Mouse (Mus musculus): ENCODE results near the gene Sox5.

Gene Sox5

GRCm38 (mm10) chr6:144041188-144041587 lies 740.6 kb downstream of the Sox5 start:
- no peak for DNase-seq (ENCODE audit: low spot score)

- no peak for DNase-seq (ENCODE audit: low spot score)
Observed at GRCm38 (mm10) chr6:144040349-144040748, 741.4 kb downstream of the Sox5 start.

DNA sequence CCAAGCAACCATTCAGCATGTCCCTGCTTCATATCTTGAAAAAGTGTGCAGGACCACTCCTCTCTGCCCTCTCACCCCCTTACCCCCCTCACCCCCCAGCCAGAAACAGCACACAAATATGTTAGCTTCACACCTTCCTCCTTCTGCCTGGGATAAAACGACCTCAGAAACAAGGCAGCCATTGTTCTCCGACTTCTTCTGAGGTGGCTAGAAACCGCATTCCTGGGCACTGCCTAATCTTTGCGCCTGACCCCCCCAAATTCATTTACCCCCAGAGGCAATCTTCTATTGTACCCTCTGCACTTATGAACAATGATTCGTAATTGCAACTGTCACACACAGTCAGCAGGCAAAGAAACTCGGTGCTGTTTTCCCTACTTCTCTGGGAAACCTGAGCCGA lies 742.6 kb downstream of the Sox5 start:
- DNase-seq (ENCODE audit: low spot score), result no peak

DNA sequence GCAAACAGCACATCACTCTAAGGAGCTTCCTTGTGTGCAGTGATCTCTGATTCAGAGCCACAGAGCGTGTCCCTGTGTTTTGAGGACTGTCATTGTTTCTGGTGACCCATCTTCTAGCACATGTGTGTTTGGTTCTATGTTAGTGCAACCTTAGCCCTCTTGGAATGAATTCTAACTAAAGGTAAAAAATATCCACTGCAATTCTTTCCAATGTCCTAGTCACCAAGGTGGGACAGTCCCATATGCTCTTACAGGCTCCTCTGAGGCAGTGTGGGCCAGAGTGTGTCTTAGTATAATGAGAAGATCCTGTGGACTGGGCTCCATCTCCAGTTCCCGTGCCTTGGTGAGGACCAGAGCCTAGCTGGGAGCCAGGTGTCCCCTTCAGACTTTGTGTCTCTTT lies 748.6 kb downstream of the Sox5 start:
- no peak for DNase-seq (ENCODE audit: low spot score)

DNA sequence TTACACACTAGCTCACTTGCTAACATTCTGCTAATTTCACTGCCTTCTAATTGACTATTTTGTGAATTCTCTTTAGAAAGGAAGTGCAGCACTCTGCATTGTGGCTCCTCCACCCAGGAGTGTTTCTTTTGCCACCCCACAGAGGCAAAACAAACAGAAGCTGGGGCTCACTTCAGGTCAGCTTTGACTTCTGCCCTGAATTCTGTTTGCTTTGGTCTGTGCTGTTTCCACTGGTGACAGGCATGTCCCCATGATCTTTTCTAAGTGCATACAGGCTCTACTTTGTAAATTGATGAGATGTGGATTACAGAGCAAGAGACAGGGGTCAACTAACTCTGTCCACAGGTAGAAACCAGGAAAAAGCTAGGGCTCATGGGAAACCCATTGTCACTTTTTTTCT lies 764.8 kb downstream of the Sox5 start:
- no peak for DNase-seq (ENCODE audit: low spot score)

DNA sequence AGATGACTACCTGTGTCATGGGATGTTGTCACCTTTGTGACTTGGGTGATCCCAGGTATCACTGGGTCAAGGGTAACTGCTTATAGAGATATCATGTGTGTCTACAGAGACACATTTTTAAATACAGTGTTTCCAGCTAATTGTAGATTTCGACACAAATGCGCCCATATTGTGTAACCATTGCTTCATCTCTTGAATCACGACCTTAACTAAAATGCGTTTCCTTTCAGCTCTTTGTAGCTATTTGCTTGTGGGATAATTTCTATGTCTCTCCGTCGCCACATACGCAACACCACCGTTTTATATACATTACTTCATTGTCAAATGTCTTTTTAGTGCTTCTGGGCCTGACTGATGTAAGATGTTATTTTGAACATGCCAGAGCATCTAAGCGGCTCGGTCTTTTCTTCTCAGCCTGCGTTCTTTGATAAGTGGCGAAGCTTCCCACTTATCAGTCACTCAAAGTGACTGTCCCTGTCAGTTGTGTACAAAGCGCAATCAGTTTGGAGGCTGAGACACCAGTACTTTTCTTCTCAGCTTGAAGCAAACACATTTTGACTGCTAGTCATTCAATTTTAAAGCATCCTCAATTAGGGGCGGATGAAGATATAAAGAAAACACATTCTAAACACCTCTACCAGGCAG lies 769.8 kb downstream of the Sox5 start:
- no peak for DNase-seq (ENCODE audit: low spot score)

GRCm38 (mm10) chr6:144010995-144011394 lies 770.8 kb downstream of the Sox5 start:
- DNase-seq (ENCODE audit: low spot score), result no peak

- DNase-seq (ENCODE audit: low spot score), result no peak
Observed at GRCm38 (mm10) chr6:144010285-144010684, 771.5 kb downstream of the Sox5 start.

- no peak for DNase-seq (ENCODE audit: low spot score)
Observed at GRCm38 (mm10) chr6:144005132-144005531, 776.6 kb downstream of the Sox5 start.

GRCm38 (mm10) chr6:143998201-143998600 lies 783.6 kb downstream of the Sox5 start:
- DNase-seq (ENCODE audit: low spot score), result no peak

DNA sequence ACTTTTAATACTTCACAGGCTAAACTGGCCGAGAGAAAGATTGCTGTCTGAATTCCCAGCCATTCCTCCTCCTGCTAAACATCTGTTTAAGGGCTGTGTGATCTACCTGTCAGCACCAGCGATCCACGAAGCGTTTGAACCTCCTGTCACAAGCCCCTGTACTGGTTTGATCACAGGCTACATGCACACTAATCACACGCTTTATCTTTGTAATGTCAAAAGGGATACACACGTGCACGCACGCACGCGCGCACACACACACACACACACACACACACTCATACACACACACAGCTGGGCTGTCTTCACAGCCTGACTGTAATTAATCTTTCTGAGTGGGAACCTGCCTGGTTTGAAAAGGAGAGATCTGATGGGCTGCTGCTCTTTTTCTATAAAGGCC lies 784.2 kb downstream of the Sox5 start:
- no peak for DNase-seq (ENCODE audit: low spot score)

- DNase-seq (ENCODE audit: low spot score), result no peak
Observed at GRCm38 (mm10) chr6:143995046-143995445, 786.7 kb downstream of the Sox5 start.

DNA sequence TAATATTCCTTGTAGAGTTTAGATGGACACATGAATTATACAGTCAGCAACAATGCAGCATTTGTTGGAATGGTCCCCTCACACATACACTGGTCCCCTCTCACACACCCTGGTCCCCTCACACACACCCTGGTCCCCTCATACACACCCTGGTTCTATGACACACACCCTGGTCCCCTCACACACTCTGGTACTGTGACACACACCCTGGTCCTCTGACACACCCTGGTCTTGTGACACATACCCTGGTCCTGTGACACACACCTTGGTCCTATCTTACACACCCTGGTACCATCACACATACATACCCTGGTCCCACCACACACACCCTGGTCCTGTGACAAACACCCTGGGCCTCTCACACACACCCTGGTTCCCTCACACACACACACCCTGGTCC lies 794.2 kb downstream of the Sox5 start:
- no peak for DNase-seq (ENCODE audit: low spot score)

- no peak for DNase-seq (ENCODE audit: low spot score)
Observed at GRCm38 (mm10) chr6:143980131-143980530, 801.6 kb downstream of the Sox5 start.

- no peak for DNase-seq (ENCODE audit: low spot score)
Observed at GRCm38 (mm10) chr6:143967724-143968400, 813.9 kb downstream of the Sox5 start.

DNA sequence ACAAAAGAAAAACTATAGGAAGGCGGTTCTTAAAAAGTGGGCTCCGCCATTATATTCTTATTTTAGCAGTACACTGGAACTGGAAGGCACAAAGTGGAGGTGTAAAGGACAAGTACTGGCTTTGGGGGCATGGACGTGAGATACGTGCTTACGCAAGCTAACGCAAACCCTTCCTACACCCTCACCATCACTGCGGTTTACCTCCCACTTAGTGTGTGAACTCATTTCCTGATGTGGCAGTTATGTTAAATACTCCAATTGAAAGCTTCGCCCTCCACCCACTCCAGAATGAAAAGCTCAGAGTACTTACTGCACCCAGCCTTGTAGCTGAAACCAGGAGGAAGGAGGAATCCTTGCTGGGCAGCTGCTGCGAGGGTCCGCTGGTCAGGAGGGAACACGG lies 821.3 kb downstream of the Sox5 start:
- no peak for DNase-seq (ENCODE audit: low spot score)

- no peak for DNase-seq (ENCODE audit: low spot score)
Observed at GRCm38 (mm10) chr6:143960081-143960480, 821.7 kb downstream of the Sox5 start.

- no peak for DNase-seq (ENCODE audit: low spot score)
Observed at GRCm38 (mm10) chr6:143958372-143958771, 823.4 kb downstream of the Sox5 start.

DNA sequence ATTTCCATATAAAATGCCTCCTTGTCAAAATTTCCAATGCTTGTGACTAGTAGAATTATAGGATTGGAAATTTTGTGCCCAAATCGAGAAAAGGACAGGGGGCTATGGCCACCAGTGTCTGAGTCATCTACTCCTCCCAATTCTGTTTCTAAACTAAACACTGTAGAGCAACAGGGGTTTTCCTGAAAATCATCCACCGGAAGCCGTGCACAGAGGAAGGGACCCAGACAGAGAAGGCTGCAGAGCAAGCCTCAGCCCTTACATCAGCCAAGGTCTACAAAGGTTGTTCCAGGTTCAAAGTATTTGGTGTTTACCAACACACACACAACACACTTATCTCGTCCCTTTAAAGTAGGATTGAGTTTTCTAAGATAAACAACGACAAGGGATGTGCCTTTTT lies 824.7 kb downstream of the Sox5 start:
- no peak for DNase-seq (ENCODE audit: low spot score)

- no peak for DNase-seq (ENCODE audit: low spot score)
Observed at GRCm38 (mm10) chr6:143948553-143949308, 833.0 kb downstream of the Sox5 start.

GRCm38 (mm10) chr6:143948071-143948470 lies 833.7 kb downstream of the Sox5 start:
- DNase-seq (ENCODE audit: low spot score), result no peak

DNA sequence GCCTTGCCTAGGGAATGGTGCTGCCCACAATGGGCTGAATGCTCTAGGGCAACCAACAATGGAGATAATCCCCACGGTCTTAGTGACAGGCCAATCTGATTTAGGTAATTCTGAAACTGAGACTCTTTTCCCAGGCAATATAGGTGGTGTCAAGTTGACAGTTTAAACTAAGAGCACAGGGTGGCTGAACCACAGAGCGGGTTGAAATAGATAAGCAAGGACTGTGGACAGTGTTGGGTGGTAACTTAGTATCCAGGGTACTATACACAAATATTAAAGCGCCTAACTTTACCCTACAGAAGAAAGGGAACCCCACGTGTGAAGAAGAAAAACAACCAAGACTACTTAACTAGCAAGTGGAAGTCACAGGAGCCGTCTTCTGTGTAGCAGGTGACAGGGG lies 838.7 kb downstream of the Sox5 start:
- no peak for DNase-seq (ENCODE audit: low spot score)

GRCm38 (mm10) chr6:143941291-143941785 lies 840.4 kb downstream of the Sox5 start:
- no peak for DNase-seq (ENCODE audit: low spot score)
